Comparison of ENCODE assay signal across 22 mouse cellular contexts in the genomic region with DNA sequence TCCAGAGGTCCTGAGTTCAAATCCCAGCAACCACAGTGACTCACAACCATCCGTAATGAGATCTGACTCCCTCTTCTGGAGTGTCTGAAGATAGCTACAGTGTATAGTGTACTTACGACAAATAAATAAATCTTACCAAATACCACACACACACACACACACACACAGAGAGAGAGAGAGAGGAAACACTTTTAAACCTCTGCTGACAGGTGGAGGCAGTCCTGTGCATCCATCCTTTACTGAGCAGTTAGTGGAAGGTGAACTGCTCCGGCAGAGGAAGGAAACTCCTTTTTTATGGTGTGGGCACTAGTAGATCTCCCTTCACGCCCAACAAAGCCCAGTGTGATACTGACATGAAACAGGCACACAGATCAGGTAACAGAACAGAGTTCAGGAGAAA. TPM values are rescaled to one million over a fixed set of nuclear protein-coding genes. Genes with fewer than 3 reads are reported as not detected.
DNase-seq lines count a peak whose midpoint lies in the region; TF ChIP-seq lines count a peak whose summit lies in the region.
"Had no signal": no experiment of that assay in that cellular context is flagged by ENCODE, and none has a peak within 500 bp of the region (broad histone marks: within the 10 kb centered on the region; RNA-seq: fewer than 3 reads in every experiment).

No protein-coding gene starts in this region.

- no peak for TF ChIP-seq POLR2A in spleen, adult 2 months (IDR thresholded peaks at IDR 0.05; ENCODE audit: low read depth, low read length)

- peaks cover 5% of the 10 kb centered on the region; the same call in 1 of the 2 replicates for H3K36me3 ChIP-seq in spleen, adult 2 months (ENCODE audit: control insufficient read depth, insufficient read depth, low read length)
- peaks cover 5% of the 10 kb centered on the region; the same call in 1 of the 2 replicates for H3K36me3 ChIP-seq in splenic B cell, adult 2 months (ENCODE audit: control insufficient read depth, insufficient read depth, low read length, poor library complexity, severe bottlenecking)

- 52% methylated on average over 4 of the region's 4 CpGs for whole genome bisulfite sequencing in spleen, adult 2 months

- no peaks in the 10 kb centered on the region for H3K4me1 ChIP-seq in spleen, adult 2 months (ENCODE audit: control insufficient read depth, insufficient read depth, insufficient read length)
- H3K4me1 ChIP-seq: embryonic facial prominence, embryonic 13.5 days; embryonic facial prominence, embryonic 15.5 days; forebrain, embryonic 10.5 days; forebrain, embryonic 12.5 days had no signal

- DNase-seq in spleen, adult 2 months (ENCODE audit: low read depth in 1 of 2, low spot score in 2 of 2): peak; percentile 11
- DNase-seq in spleen, postnatal 14 days (ENCODE audit: low spot score in 2 of 2): no peak
- peak; percentile 54 for DNase-seq in A20 (ENCODE audit: low read depth, low spot score)
- DNase-seq in B cell, adult 2 months: peak; percentile 37 to 48
- peak; percentile 70 for DNase-seq in splenic B cell, adult 2 months (ENCODE audit: low read depth, low spot score)
- no peak for DNase-seq in layer of hippocampus, postnatal 36 days
- DNase-seq in heart, postnatal 14 days: no peak
- DNase-seq: adrenal gland, adult 2 months; adrenal gland, postnatal 10 days; adrenal gland, postnatal 25 days; cerebellum, adult 11 months; cerebellum, adult 18-20 months; cerebellum, adult 8-10 months; cerebellum, adult 9-11 months; cerebellum, postnatal 14 days; cerebellum, postnatal 36 days; embryo, embryonic 11 days had no signal

- H3K27me3 ChIP-seq in spleen, adult 2 months (ENCODE audit: control insufficient read depth, insufficient read depth, low read length): no peaks in the 10 kb centered on the region
- H3K27me3 ChIP-seq in splenic B cell, adult 2 months (ENCODE audit: control insufficient read depth, insufficient read depth, low read length, poor library complexity, severe bottlenecking): no peaks in the 10 kb centered on the region
- H3K27me3 ChIP-seq: embryonic facial prominence, embryonic 13.5 days; embryonic facial prominence, embryonic 15.5 days; forebrain, embryonic 12.5 days had no signal

- no peak overlapping the region for H3K4me3 ChIP-seq in spleen, adult 2 months (ENCODE audit: extremely low read depth, insufficient read depth, insufficient read length)
- H3K4me3 ChIP-seq: embryonic facial prominence, embryonic 13.5 days; embryonic facial prominence, embryonic 15.5 days; erythroblast, embryonic 14.5 days; forebrain, embryonic 10.5 days; forebrain, embryonic 12.5 days had no signal

- no peak overlapping the region for H3K27ac ChIP-seq in spleen, adult 2 months (ENCODE audit: insufficient read depth, low read length)
- H3K27ac ChIP-seq: embryonic facial prominence, embryonic 13.5 days; embryonic facial prominence, embryonic 15.5 days; forebrain, embryonic 10.5 days; forebrain, embryonic 12.5 days had no signal

- intact Hi-C loops in heart, postnatal 14 days (cut with DNase I): no loop called here

- no peak for TF ChIP-seq CTCF in spleen, adult 2 months (IDR thresholded peaks at IDR 0.05; ENCODE audit: extremely low read depth, insufficient read depth, insufficient read length, insufficient replicate concordance)

RNA-seq across cellular contexts. Expression of a gene that starts 51.3 kb away (rescaled TPM):
- polyA plus RNA-seq in spleen, adult 2 months (2012; rRNA removed): 2.0 and 2.1 TPM in 2 replicates
- total RNA-seq in layer of hippocampus, postnatal 36 days (2021): 10 to 100 TPM; 25.9 to 28.1 TPM
- total RNA-seq in heart, postnatal 14 days (2021): 10 to 100 TPM; 17.3 to 17.5 TPM

RNA-seq across cellular contexts. Expression of a gene that starts 53.3 kb away (rescaled TPM):
- polyA plus RNA-seq in spleen, adult 2 months (2012; rRNA removed): 1.0 and 1.1 TPM in 2 replicates
- 10 to 100 TPM; 18.9 to 23.2 TPM for total RNA-seq in layer of hippocampus, postnatal 36 days (2021)
- total RNA-seq in heart, postnatal 14 days (2021): 10 to 100 TPM; 43.9 to 48.8 TPM

Comparison
In these comparisons a context has a peak if more than half of its experiments do, and no peak if none do; other contexts are left out.
1. DNase-seq: peak in spleen, adult 2 months (2 of 2), A20 (single experiment), B cell, adult 2 months (2 of 2) and splenic B cell, adult 2 months (single experiment); none in spleen, postnatal 14 days (0 of 2), layer of hippocampus, postnatal 36 days (0 of 2) and heart, postnatal 14 days (0 of 2).